Mouse (Mus musculus): ENCODE measurements at regions not wholly inside any gene's neighbourhood (a gene's known extent, or its start where the extent isn't known, plus 50 kb on each side); places are given as distances from the start of the nearest gene placed in this dataset.

- TF ChIP-seq POLR2A (IDR thresholded peaks at IDR 0.05; ENCODE audit: extremely low read depth, insufficient read depth, low read length) (no peak), CTCF (IDR thresholded peaks at IDR 0.05; ENCODE audit: extremely low read depth, insufficient read depth, low read length) (no peak)
These were observed 372.9 kb downstream of the Kif2b start for GRCm38 (mm10) chr11:91204416-91204815.
